Mouse (Mus musculus) thymus, adult 2 months (tissue): Measurements from ENCODE around the gene Atg10. TPM values are rescaled to one million over a fixed set of nuclear protein-coding genes. Genes with fewer than 3 reads are reported as not detected.

Experiments used
- DNase-seq: peaks from one replicate; pipeline ENCODE4 v3.0.0; 2021
- H3K27ac ChIP-seq: fragments of 200-500 bp; 2 replicates; pipeline ENCODE4 v1.5.1; 2012; ENCODE audit warnings: low read length, control low read depth; ENCODE audit not compliant: control insufficient read depth, insufficient read depth
- H3K27me3 ChIP-seq: fragments of 200-500 bp; 2 replicates; pipeline ENCODE4 v1.6.1; 2012; ENCODE audit warnings: mild to moderate bottlenecking, low read length, moderate library complexity, mixed read lengths; ENCODE audit not compliant: control insufficient read depth, insufficient read depth
- H3K36me3 ChIP-seq: fragments of 200-500 bp; 2 replicates; pipeline ENCODE4 v1.6.1; 2012; ENCODE audit warnings: mild to moderate bottlenecking, low read length, moderate library complexity; ENCODE audit not compliant: control insufficient read depth, insufficient read depth
- H3K4me1 ChIP-seq: fragments of 200-500 bp; replicated peaks from 2 replicates; pipeline ENCODE4 v1.6.1; 2012; ENCODE audit warnings: low read length; ENCODE audit not compliant: control insufficient read depth, insufficient read depth
- H3K4me3 ChIP-seq: fragments of 200-500 bp; 2 replicates; pipeline ENCODE4 v1.5.1; 2012; ENCODE audit warnings: mild to moderate bottlenecking, low read length, control low read depth, moderate library complexity; ENCODE audit not compliant: control insufficient read depth, insufficient read depth
- CTCF ChIP-seq: fragments of 200-500 bp; IDR thresholded peaks from 2 replicates; pipeline ENCODE4 v1.5.1; 2012; ENCODE audit warnings: mild to moderate bottlenecking, control low read depth, low read length, moderate library complexity, borderline replicate concordance; ENCODE audit not compliant: control insufficient read depth, poor library complexity, insufficient read depth; ENCODE audit errors: extremely low read depth
- POLR2A ChIP-seq: fragments of 200-500 bp; IDR thresholded peaks from 2 replicates; pipeline ENCODE4 v1.6.1; 2012; ENCODE audit warnings: mild to moderate bottlenecking, low read length, control low read depth, moderate library complexity; ENCODE audit not compliant: control insufficient read depth, poor library complexity, insufficient read depth; ENCODE audit errors: extremely low read depth
- WGBS: fragments of 180-500 bp; shearing (Covaris S2); methylation state at CpG from one replicate; pipeline ENCODE4 v1.1.7; 2018; 5-methylcytosine and 5-hydroxymethylcytosine counted together
- polyA plus RNA-seq: library from polyadenylated mRNA; depleted of rRNA; stranded (reverse); fragments of >200 nt; gene quantifications from 2 replicates; pipeline ENCODE4 v1.2.3, GENCODE M21; 2012

Atg10 gene
- polyA plus RNA-seq, 1 experiment, result 1.4 TPM

GRCm38 (mm10) chr13:91136337-91136736 is 87.4 kb downstream of the Atg10 start:
- Histone ChIP-seq H3K4me3 (no peak overlapping the region), H3K4me1 (peaks cover 2% of the 10 kb centered on the region; the same call in 1 of the 2 replicates), H3K27ac (no peak overlapping the region), H3K36me3 (no peaks in the 10 kb centered on the region), H3K27me3 (no peaks in the 10 kb centered on the region)
- no peak for DNase-seq
- TF ChIP-seq POLR2A (no peak), CTCF (no peak)

DNA sequence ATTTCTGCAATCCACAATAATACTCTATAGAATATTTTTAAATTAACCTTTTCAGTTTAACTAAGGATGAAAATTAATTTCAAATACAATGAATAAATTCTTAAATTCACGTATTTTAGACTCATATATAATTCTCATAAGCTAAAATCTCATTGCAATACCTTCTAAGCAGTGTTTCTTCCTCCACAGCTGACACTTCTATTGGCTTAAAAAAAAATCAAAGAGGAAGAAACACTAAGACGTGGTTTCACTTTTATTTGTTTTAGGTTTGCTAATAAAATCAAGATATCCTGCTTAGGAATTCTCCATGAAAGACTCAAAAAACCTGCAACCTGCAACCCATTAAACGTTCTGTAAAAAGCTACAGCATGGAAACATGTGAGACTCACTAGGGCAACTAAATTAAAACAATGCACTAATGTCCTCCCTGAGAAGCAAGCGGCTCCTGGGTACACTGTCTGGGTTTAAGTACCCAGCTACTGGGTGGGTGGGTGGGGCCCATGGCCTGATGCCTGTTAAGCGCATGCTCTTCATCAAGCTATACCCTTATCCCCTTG is 90.4 kb downstream of the Atg10 start:
- H3K4me3 ChIP-seq, result no peak overlapping the region
- 34% methylated on average over 5 of the region's 5 CpGs for whole genome bisulfite sequencing
- H3K27ac ChIP-seq, result no peak overlapping the region
- peaks cover 2% of the 10 kb centered on the region; the same call in 1 of the 2 replicates for H3K4me1 ChIP-seq
- DNase-seq, result no peak
- no peaks in the 10 kb centered on the region for H3K36me3 ChIP-seq
- H3K27me3 ChIP-seq, result no peaks in the 10 kb centered on the region
- TF ChIP-seq POLR2A, result no peak
- TF ChIP-seq CTCF, result no peak

- TF ChIP-seq CTCF (no peak), POLR2A (no peak)
- no peaks in the 10 kb centered on the region for H3K36me3 ChIP-seq
- no peaks in the 10 kb centered on the region for H3K27me3 ChIP-seq
- no peak overlapping the region for H3K4me3 ChIP-seq
- H3K27ac ChIP-seq, result no peak overlapping the region
- no peak for DNase-seq
- WGBS, result 83% methylated on average over 7 of the region's 7 CpGs
- H3K4me1 ChIP-seq, result 0 out of 2 replicates have a peak, but pooled peaks cover 2% of the 10 kb centered on the region
These were observed 94.7 kb downstream of the Atg10 start for GRCm38 (mm10) chr13:91129071-91129470.

DNA sequence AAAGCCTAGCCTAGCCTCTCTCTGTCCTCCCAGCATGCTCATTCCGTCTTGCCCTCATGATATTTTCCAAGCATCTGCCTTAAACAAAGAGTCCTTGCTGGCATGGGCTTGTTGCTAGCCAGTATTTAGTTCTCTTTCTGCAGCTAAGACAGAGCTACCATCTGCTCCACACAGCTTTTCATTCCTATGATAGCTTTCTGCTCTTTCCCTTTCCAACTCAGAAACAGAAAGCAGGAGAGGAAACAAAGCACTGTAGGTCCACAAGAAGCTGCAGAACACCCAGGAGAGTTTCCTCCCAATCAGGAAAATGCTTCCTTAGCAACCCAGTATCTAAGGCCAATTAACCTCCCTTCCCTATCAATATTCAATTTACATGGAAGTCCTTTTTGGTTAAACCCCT is 95.2 kb downstream of the Atg10 start:
- no peak overlapping the region for H3K27ac ChIP-seq
- H3K4me1 ChIP-seq, result 0 out of 2 replicates have a peak, but pooled peaks cover 2% of the 10 kb centered on the region
- H3K27me3 ChIP-seq, result no peaks in the 10 kb centered on the region
- WGBS, result 87% methylated on average over 1 of the region's 1 CpGs
- no peaks in the 10 kb centered on the region for H3K36me3 ChIP-seq
- DNase-seq, result no peak
- no peak for TF ChIP-seq CTCF
- TF ChIP-seq POLR2A, result no peak
- H3K4me3 ChIP-seq, result no peak overlapping the region

GRCm38 (mm10) chr13:91118156-91118555 is 105.6 kb downstream of the Atg10 start:
- no peak for TF ChIP-seq POLR2A
- TF ChIP-seq CTCF, result no peak
- no peak overlapping the region for H3K4me3 ChIP-seq
- no peaks in the 10 kb centered on the region for H3K4me1 ChIP-seq
- H3K36me3 ChIP-seq, result no peaks in the 10 kb centered on the region
- H3K27me3 ChIP-seq, result no peaks in the 10 kb centered on the region
- H3K27ac ChIP-seq, result no peak overlapping the region
- no peak for DNase-seq
- over 99% methylated on average over 4 of the region's 4 CpGs for WGBS

GRCm38 (mm10) chr13:91114880-91115279 is 108.9 kb downstream of the Atg10 start:
- no peaks in the 10 kb centered on the region for H3K27me3 ChIP-seq
- H3K36me3 ChIP-seq, result no peaks in the 10 kb centered on the region
- no peak overlapping the region for H3K4me3 ChIP-seq
- 95% methylated on average over 3 of the region's 3 CpGs for WGBS
- no peak for TF ChIP-seq POLR2A
- TF ChIP-seq CTCF, result no peak
- H3K27ac ChIP-seq, result no peak overlapping the region
- DNase-seq, result no peak
- H3K4me1 ChIP-seq, result no peaks in the 10 kb centered on the region
